Mouse (Mus musculus): ENCODE data around the gene Tubgcp2. TPM values are rescaled to one million over a fixed set of nuclear protein-coding genes. Genes with fewer than 3 reads are reported as not detected.

Tubgcp2 gene
- polyA plus RNA-seq, 1 experiment from 2014 or later = 62.9 TPM

- Histone ChIP-seq H3K9ac (ENCODE audit: low read depth, low read length) (peak overlapping the region; percentile 32), H3K4me3 (ENCODE audit: low read length) (peak overlapping the region; percentile 49), H3K9me3 (ENCODE audit: control insufficient read depth, low read length) (no peaks in the 10 kb centered on the region), H3K27ac (ENCODE audit: low read depth, low read length) (no peak overlapping the region), H3K4me2 (replicated peaks; ENCODE audit: low read depth, low read length) (peak overlapping the region; percentile 60), H3K36me3 (ENCODE audit: control insufficient read depth, insufficient read depth, low read length) (no peaks in the 10 kb centered on the region), H3K27me3 (ENCODE audit: control insufficient read depth, insufficient read depth, low read length) (peaks cover 20% of the 10 kb centered on the region), H3K4me1 (ENCODE audit: control insufficient read depth, insufficient read depth, low read length) (no peaks in the 10 kb centered on the region)
- peak; percentile 90 for ATAC-seq (ENCODE audit: low FRiP score, low TSS enrichment)
- WGBS = 1% methylated on average over 15 of the region's 15 CpGs
Observed at GRCm38 (mm10) chr7:139949893-139950282, 86.6 kb downstream of the Tubgcp2 start.

- Histone ChIP-seq H3K27ac (ENCODE audit: low read depth, low read length) (no peak overlapping the region), H3K4me2 (replicated peaks; ENCODE audit: low read depth, low read length) (no peak overlapping the region), H3K9ac (ENCODE audit: low read depth, low read length) (no peak overlapping the region), H3K36me3 (ENCODE audit: control insufficient read depth, insufficient read depth, low read length) (no peaks in the 10 kb centered on the region), H3K4me1 (ENCODE audit: control insufficient read depth, insufficient read depth, low read length) (0 out of 2 replicates have a peak, but pooled peaks cover 2% of the 10 kb centered on the region), H3K27me3 (ENCODE audit: control insufficient read depth, insufficient read depth, low read length) (peaks cover 48% of the 10 kb centered on the region), H3K4me3 (ENCODE audit: low read length) (no peak overlapping the region), H3K9me3 (ENCODE audit: control insufficient read depth, low read length) (no peaks in the 10 kb centered on the region)
- ATAC-seq (ENCODE audit: low FRiP score, low TSS enrichment) = no peak
- 35% methylated on average over 5 of the region's 5 CpGs for WGBS
Observed at GRCm38 (mm10) chr7:139946032-139946431, 90.4 kb downstream of the Tubgcp2 start.

MicroRNA genes within 50 kb of the gene (microRNA counts, 519-probe panel; counts per million panel counts)
- microRNA mmu-miR-202-3p (not detected), microRNA mmu-miR-202-5p (not detected)

Small RNA genes lying within 50 kb of the gene (microRNA-seq; reads per million reads assigned to microRNA genes)
- gene Mir202 (not detected), gene Mir7062 (not detected), gene mmu-mir-7686 (not detected)

Other genes starting within 250 kb of the Tubgcp2 start
- 0.17 and 0.93 TPM in 2 replicates for gene Adgra1, start 202.5 kb downstream of the Tubgcp2 start, polyA plus RNA-seq (2014; fragmentation: Nextera tagmentation; extraction: Ambion mirVana)
- gene Kndc1, start 142.0 kb downstream of the Tubgcp2 start, polyA plus RNA-seq (2014; fragmentation: Nextera tagmentation; extraction: Ambion mirVana) = 0.14 and 0.18 TPM in 2 replicates
- gene Utf1, start 92.9 kb downstream of the Tubgcp2 start, polyA plus RNA-seq (2014; fragmentation: Nextera tagmentation; extraction: Ambion mirVana) = 0.23 TPM in 1 of 2 replicates, not detected in the other
- 0.34 and 0.55 TPM in 2 replicates for gene 6430531B16Rik, start 57.9 kb downstream of the Tubgcp2 start, polyA plus RNA-seq (2014; fragmentation: Nextera tagmentation; extraction: Ambion mirVana)
- gene Adam8, start 44.1 kb downstream of the Tubgcp2 start, polyA plus RNA-seq (2014; fragmentation: Nextera tagmentation; extraction: Ambion mirVana) = 0.85 and 1.6 TPM in 2 replicates
- gene Zfp511, start 278 bp downstream of the Tubgcp2 start, polyA plus RNA-seq (2014; fragmentation: Nextera tagmentation; extraction: Ambion mirVana) = 46.2 and 47.5 TPM in 2 replicates
- gene Msx3, start 12.4 kb upstream of the Tubgcp2 start, polyA plus RNA-seq (2014; fragmentation: Nextera tagmentation; extraction: Ambion mirVana) = not detected in 2 replicates
- gene Caly, start 45.9 kb upstream of the Tubgcp2 start, polyA plus RNA-seq (2014; fragmentation: Nextera tagmentation; extraction: Ambion mirVana) = 0.91 TPM in 2 replicates
- 0.38 TPM in 1 of 2 replicates, not detected in the other for gene Prap1, start 56.7 kb upstream of the Tubgcp2 start, polyA plus RNA-seq (2014; fragmentation: Nextera tagmentation; extraction: Ambion mirVana)
- 32.4 and 36.2 TPM in 2 replicates for gene Fuom, start 65.8 kb upstream of the Tubgcp2 start, polyA plus RNA-seq (2014; fragmentation: Nextera tagmentation; extraction: Ambion mirVana)
- gene Paox, start 79.1 kb upstream of the Tubgcp2 start, polyA plus RNA-seq (2014; fragmentation: Nextera tagmentation; extraction: Ambion mirVana) = 20.7 and 24.8 TPM in 2 replicates
- 186 and 199 TPM in 2 replicates for gene Echs1, start 79.8 kb upstream of the Tubgcp2 start, polyA plus RNA-seq (2014; fragmentation: Nextera tagmentation; extraction: Ambion mirVana)
- gene Mtg1, start 100.9 kb upstream of the Tubgcp2 start, polyA plus RNA-seq (2014; fragmentation: Nextera tagmentation; extraction: Ambion mirVana) = 25.9 and 30.8 TPM in 2 replicates
- 0.13 and 0.14 TPM in 2 replicates for gene Sprn, start 118.2 kb upstream of the Tubgcp2 start, polyA plus RNA-seq (2014; fragmentation: Nextera tagmentation; extraction: Ambion mirVana)
- not detected in 2 replicates for gene Olfr522, start 128.1 kb upstream of the Tubgcp2 start, polyA plus RNA-seq (2014; fragmentation: Nextera tagmentation; extraction: Ambion mirVana)
- not detected in 2 replicates for gene Olfr523, start 136.5 kb upstream of the Tubgcp2 start, polyA plus RNA-seq (2014; fragmentation: Nextera tagmentation; extraction: Ambion mirVana)
- not detected in 2 replicates for gene Olfr524, start 169.3 kb upstream of the Tubgcp2 start, polyA plus RNA-seq (2014; fragmentation: Nextera tagmentation; extraction: Ambion mirVana)
- not detected in 2 replicates for gene Cd163l1, start 181.6 kb upstream of the Tubgcp2 start, polyA plus RNA-seq (2014; fragmentation: Nextera tagmentation; extraction: Ambion mirVana)
- gene 5830411N06Rik, start 210.6 kb upstream of the Tubgcp2 start, polyA plus RNA-seq (2014; fragmentation: Nextera tagmentation; extraction: Ambion mirVana) = not detected in 2 replicates